Mouse (Mus musculus): ENCODE measurements around the gene Gm21679. TPM values are rescaled to one million over a fixed set of nuclear protein-coding genes. Genes with fewer than 3 reads are reported as not detected.

Gm21679 gene
- not detected for polyA plus RNA-seq (2017; shearing (Covaris generic))

GRCm38 (mm10) chrY:29683270-29683669, at the start of gene Gm21679:
TSS of gene Gm21679 (minus strand) at chrY:29683370.

